Mouse (Mus musculus): Measurements from ENCODE around the gene Vps4a.

GRCm38 (mm10) chr8:107049480-107049879 is 18.5 kb downstream of the Vps4a start:
- TF ChIP-seq CTCF (IDR thresholded peaks at IDR 0.05), result no peak
- no peak for TF ChIP-seq EP300 (IDR thresholded peaks at IDR 0.05)

All from lung, postnatal 0 days (tissue).